Mouse (Mus musculus) thymus, adult 18-20 months (tissue): Measurements from ENCODE around the gene Nectin4.
A peak's percentile ranks its signal among the peaks of the same experiment; 100 is the strongest.

Experiments
- DNase-seq, 2 experiments: peaks; one replicate each; pipeline ENCODE4 v3.0.0; 2022; ENCODE audit warnings: mixed read lengths in 2 of 2

Gene Nectin4

GRCm38 (mm10) chr1:171360253-171360652 lies 9.6 kb upstream of the Nectin4 start:
- peak in 1 of 2 experiments; percentile 29 for DNase-seq

GRCm38 (mm10) chr1:171360656-171361055 lies 9.2 kb upstream of the Nectin4 start, which contains the start of gene Klhdc9:
TSS of gene Klhdc9 (minus strand) at chr1:171360798.
- DNase-seq = peak; percentile 80 to 89

GRCm38 (mm10) chr1:171361106-171362103 lies 8.5 kb upstream of the Nectin4 start:
- DNase-seq = peak in 1 of 2 experiments; percentile 52

- no peak for DNase-seq
Observed at GRCm38 (mm10) chr1:171365934-171366333, 4.0 kb upstream of the Nectin4 start.

- DNase-seq = no peak
Observed at GRCm38 (mm10) chr1:171372880-171373279, 3.0 kb downstream of the Nectin4 start.

GRCm38 (mm10) chr1:171373946-171374345 lies 4.0 kb downstream of the Nectin4 start:
- no peak for DNase-seq

- no peak for DNase-seq
Observed at GRCm38 (mm10) chr1:171375646-171376097, 5.8 kb downstream of the Nectin4 start.

GRCm38 (mm10) chr1:171378298-171378697 lies 8.4 kb downstream of the Nectin4 start:
- DNase-seq = no peak

- peak; percentile 48 to 58 for DNase-seq
Observed at GRCm38 (mm10) chr1:171379935-171380599, 10.2 kb downstream of the Nectin4 start.

GRCm38 (mm10) chr1:171382096-171382620 lies 12.3 kb downstream of the Nectin4 start:
- no peak for DNase-seq

- no peak for DNase-seq
Observed at GRCm38 (mm10) chr1:171384361-171384760, 14.5 kb downstream of the Nectin4 start.

GRCm38 (mm10) chr1:171385171-171385570 lies 15.3 kb downstream of the Nectin4 start:
- no peak for DNase-seq

- DNase-seq = peak in 1 of 2 experiments; percentile 50
Observed at GRCm38 (mm10) chr1:171387099-171387498, 17.2 kb downstream of the Nectin4 start.

GRCm38 (mm10) chr1:171388376-171389102 lies 18.6 kb downstream of the Nectin4 start, which contains the start of gene Arhgap30:
TSS of gene Arhgap30 (plus strand) at chr1:171388954.
- peak; percentile 92 to 97 for DNase-seq

GRCm38 (mm10) chr1:171390101-171390500 lies 20.2 kb downstream of the Nectin4 start:
- peak; percentile 68 to 82 for DNase-seq

- DNase-seq = no peak
Observed at GRCm38 (mm10) chr1:171401821-171402220, 31.9 kb downstream of the Nectin4 start.

GRCm38 (mm10) chr1:171402991-171403390 lies 33.1 kb downstream of the Nectin4 start:
- no peak for DNase-seq

- no peak for DNase-seq
Observed at GRCm38 (mm10) chr1:171407263-171407662, 37.4 kb downstream of the Nectin4 start.

- DNase-seq = no peak
Observed at GRCm38 (mm10) chr1:171410231-171410630, 40.3 kb downstream of the Nectin4 start.

- peak; percentile 91 to 94 for DNase-seq
Observed at GRCm38 (mm10) chr1:171410947-171411484, 41.1 kb downstream of the Nectin4 start, which contains the start of gene Usf1. TSS of gene Usf1 (plus strand) at chr1:171411313.

GRCm38 (mm10) chr1:171411492-171411941 lies 41.6 kb downstream of the Nectin4 start:
- no peak for DNase-seq

GRCm38 (mm10) chr1:171412001-171412441 lies 42.1 kb downstream of the Nectin4 start:
- DNase-seq = peak; percentile 34 to 54
